Mouse (Mus musculus) E14TG2a.4 (cell line): ENCODE data around the gene Oas1h.
"Not testable (repeated sequence)": the region's sequence is repeated elsewhere in the genome, so short reads cannot be mapped to it uniquely, and the experiment has no call there.

ENCODE experiments used
- H3K27me3 ChIP-seq: 2 replicates; pipeline ENCODE4 v1.6.1; 2014; ENCODE audit warnings: low read length, control low read depth; ENCODE audit not compliant: insufficient read depth
- H3K36me3 ChIP-seq: 2 replicates; pipeline ENCODE4 v1.6.1; 2014; ENCODE audit warnings: low read length, control low read depth; ENCODE audit not compliant: insufficient read depth
- H3K4me1 ChIP-seq: replicated peaks from 2 replicates; pipeline ENCODE4 v1.6.1; 2014; ENCODE audit warnings: low read depth, low read length, control low read depth
- H3K4me3 ChIP-seq: replicated peaks from 2 replicates; pipeline ENCODE4 v1.5.1; 2014; ENCODE audit warnings: mild to moderate bottlenecking, low read length
- H3K9me3 ChIP-seq: 2 replicates; pipeline ENCODE4 v1.6.1; 2014; ENCODE audit warnings: low read length, control low read depth
- CTCF ChIP-seq: conservative IDR thresholded peaks from 2 replicates; pipeline ENCODE4 v1.5.1; 2014; ENCODE audit warnings: low read length
- NANOG ChIP-seq: IDR thresholded peaks from 2 replicates; pipeline ENCODE4 v1.6.1; 2014; ENCODE audit warnings: borderline replicate concordance, low read length, mixed read lengths
- POU5F1 ChIP-seq: IDR thresholded peaks from 2 replicates; pipeline ENCODE4 v1.6.1; 2014; ENCODE audit warnings: low read length, borderline replicate concordance

Gene Oas1h

GRCm38 (mm10) chr5:120894692-120895091 lies 33.5 kb downstream of the Oas1h start:
- H3K4me1 ChIP-seq = peaks cover 59% of the 10 kb centered on the region
- TF ChIP-seq POU5F1 = peak; percentile 89; the same call in 1 of the 2 replicates
- H3K4me3 ChIP-seq, H3K27me3 ChIP-seq: not testable (repeated sequence)
- H3K9me3 ChIP-seq = peaks cover 30% of the 10 kb centered on the region
- H3K36me3 ChIP-seq = peaks cover 41% of the 10 kb centered on the region

- TF ChIP-seq POU5F1 = no peak
- Histone ChIP-seq H3K9me3 (peaks cover 30% of the 10 kb centered on the region), H3K4me3 (no peak overlapping the region), H3K27me3 (peaks cover 7% of the 10 kb centered on the region; the same call in 1 of the 2 replicates), H3K4me1 (peaks cover 53% of the 10 kb centered on the region), H3K36me3 (peaks cover 38% of the 10 kb centered on the region)
Measured at GRCm38 (mm10) chr5:120895231-120895900, 34.1 kb downstream of the Oas1h start.

GRCm38 (mm10) chr5:120898307-120898706 lies 37.1 kb downstream of the Oas1h start:
- peaks cover 12% of the 10 kb centered on the region; the same call in 1 of the 2 replicates for H3K27me3 ChIP-seq
- TF ChIP-seq NANOG (no peak), POU5F1 (no peak), CTCF (no peak)
- H3K36me3 ChIP-seq = peaks cover 38% of the 10 kb centered on the region
- no peak overlapping the region for H3K4me3 ChIP-seq
- H3K4me1 ChIP-seq = peaks cover 32% of the 10 kb centered on the region
- H3K9me3 ChIP-seq = peaks cover 7% of the 10 kb centered on the region; the same call in 1 of the 2 replicates

- peaks cover 30% of the 10 kb centered on the region for H3K4me1 ChIP-seq
- TF ChIP-seq POU5F1 (no peak), NANOG (no peak), CTCF (no peak)
- peaks cover 12% of the 10 kb centered on the region; the same call in 1 of the 2 replicates for H3K27me3 ChIP-seq
- H3K9me3 ChIP-seq = peaks cover 2% of the 10 kb centered on the region; the same call in 1 of the 2 replicates
- H3K36me3 ChIP-seq = peaks cover 38% of the 10 kb centered on the region
- H3K4me3 ChIP-seq = no peak overlapping the region
Measured at GRCm38 (mm10) chr5:120898726-120899125, 37.5 kb downstream of the Oas1h start.

- Histone ChIP-seq H3K4me3 (no peak overlapping the region), H3K36me3 (peaks cover 38% of the 10 kb centered on the region), H3K9me3 (no peaks in the 10 kb centered on the region; the same call in 1 of the 2 replicates), H3K27me3 (peaks cover 12% of the 10 kb centered on the region; the same call in 1 of the 2 replicates), H3K4me1 (peaks cover 14% of the 10 kb centered on the region)
- no peak for TF ChIP-seq NANOG
- TF ChIP-seq POU5F1 = no peak
- TF ChIP-seq CTCF = no peak
Measured at GRCm38 (mm10) chr5:120900666-120901065, 39.4 kb downstream of the Oas1h start.

GRCm38 (mm10) chr5:120902056-120902455 lies 40.8 kb downstream of the Oas1h start:
- Histone ChIP-seq H3K4me3 (no peak overlapping the region), H3K27me3 (peaks cover 12% of the 10 kb centered on the region; the same call in 1 of the 2 replicates), H3K36me3 (peaks cover 38% of the 10 kb centered on the region), H3K9me3 (no peaks in the 10 kb centered on the region; the same call in 1 of the 2 replicates), H3K4me1 (peaks cover 13% of the 10 kb centered on the region)
- TF ChIP-seq CTCF (no peak), POU5F1 (no peak), NANOG (no peak)

GRCm38 (mm10) chr5:120906791-120907733 lies 45.8 kb downstream of the Oas1h start, which contains the start of gene Oas1a:
Gene Oas1a, minus strand, starts transcription at chr5:120907521.
- not testable (repeated sequence) for H3K9me3 ChIP-seq, H3K27me3 ChIP-seq, H3K36me3 ChIP-seq
- peak within 1 kb of the TSS; percentile 62 for H3K4me3 ChIP-seq
- peaks cover 25% of the 10 kb centered on the region for H3K4me1 ChIP-seq

- Histone ChIP-seq H3K36me3 (no peaks in the 10 kb centered on the region), H3K27me3 (0 out of 2 replicates have a peak, but pooled peaks cover 2% of the 10 kb centered on the region), H3K4me3 (0 out of 2 replicates have a peak overlapping the region, but pooled peaks have one; percentile 7), H3K9me3 (peaks cover 9% of the 10 kb centered on the region), H3K4me1 (peaks cover 25% of the 10 kb centered on the region)
- peak; percentile 67 for TF ChIP-seq NANOG
- TF ChIP-seq CTCF = no peak
- TF ChIP-seq POU5F1 = no peak
Measured at GRCm38 (mm10) chr5:120908196-120908920, 47.1 kb downstream of the Oas1h start.

GRCm38 (mm10) chr5:120914204-120914603 lies 53.0 kb downstream of the Oas1h start, which contains the start of gene Oas1d:
Gene Oas1d, plus strand, starts transcription at chr5:120914536.
- H3K4me3 ChIP-seq, H3K36me3 ChIP-seq, H3K9me3 ChIP-seq: not testable (repeated sequence)
- H3K4me1 ChIP-seq = peaks cover 11% of the 10 kb centered on the region
- peaks cover 33% of the 10 kb centered on the region for H3K27me3 ChIP-seq

GRCm38 (mm10) chr5:120919156-120919935 lies 58.1 kb downstream of the Oas1h start:
- not testable (repeated sequence) for H3K4me3 ChIP-seq, H3K36me3 ChIP-seq, H3K9me3 ChIP-seq, H3K4me1 ChIP-seq
- peaks cover 60% of the 10 kb centered on the region for H3K27me3 ChIP-seq
